Mouse (Mus musculus) small intestine, adult 2 months (tissue): ENCODE data around the gene Ntf3. TPM values are rescaled to one million over a fixed set of nuclear protein-coding genes. Genes with fewer than 3 reads are reported as not detected.
A peak's percentile ranks its signal among the peaks of the same experiment; 100 is the strongest.

Experiments
- H3K27ac ChIP-seq: fragments of 200-500 bp; 2 replicates; pipeline ENCODE4 v1.5.1; 2012; ENCODE audit warnings: low read depth, low read length, control low read depth, inconsistent platforms; ENCODE audit not compliant: insufficient read depth
- H3K27me3 ChIP-seq: fragments of 200-500 bp; 2 replicates; pipeline ENCODE4 v1.6.1; 2012; ENCODE audit warnings: mild to moderate bottlenecking, moderate library complexity, low read length, inconsistent platforms; ENCODE audit not compliant: control insufficient read depth, insufficient read depth
- H3K36me3 ChIP-seq: fragments of 200-500 bp; 2 replicates; pipeline ENCODE4 v1.6.1; 2012; ENCODE audit warnings: mild to moderate bottlenecking, low read length, control low read depth, inconsistent platforms; ENCODE audit not compliant: control insufficient read depth, insufficient read depth
- H3K4me1 ChIP-seq: fragments of 200-500 bp; 2 replicates; pipeline ENCODE4 v1.6.1; 2012; ENCODE audit warnings: low read length, inconsistent platforms, mixed read lengths; ENCODE audit not compliant: control insufficient read depth, insufficient read depth, insufficient read length
- H3K4me3 ChIP-seq: fragments of 200-500 bp; 2 replicates; pipeline ENCODE4 v1.5.1; 2012; ENCODE audit warnings: low read depth, mild to moderate bottlenecking, control low read depth, inconsistent platforms, low read length, moderate library complexity
- CTCF ChIP-seq: fragments of 200-500 bp; IDR thresholded peaks from 2 replicates; pipeline ENCODE4 v1.5.1; 2012; ENCODE audit warnings: low read depth, mild to moderate bottlenecking, control low read depth, inconsistent platforms, low read length, moderate library complexity, mixed read lengths; ENCODE audit not compliant: insufficient replicate concordance, insufficient read length; ENCODE audit errors: extremely low read depth
- POLR2A ChIP-seq: fragments of 200-500 bp; IDR thresholded peaks from 2 replicates; pipeline ENCODE4 v1.6.1; 2012; ENCODE audit warnings: low read depth, mild to moderate bottlenecking, control low read depth, inconsistent platforms, low read length, moderate library complexity
- WGBS: fragments of 180-500 bp; shearing (Covaris S2); methylation state at CpG from one replicate; pipeline ENCODE4 v1.1.7; 2018; 5-methylcytosine and 5-hydroxymethylcytosine counted together
- polyA plus RNA-seq: library from polyadenylated mRNA; depleted of rRNA; stranded (reverse); fragments of >200 nt; gene quantifications from 2 replicates; pipeline ENCODE4 v1.2.3, GENCODE M21; 2012

Gene Ntf3
- polyA plus RNA-seq, 1 experiment, result 2.3 TPM

DNA sequence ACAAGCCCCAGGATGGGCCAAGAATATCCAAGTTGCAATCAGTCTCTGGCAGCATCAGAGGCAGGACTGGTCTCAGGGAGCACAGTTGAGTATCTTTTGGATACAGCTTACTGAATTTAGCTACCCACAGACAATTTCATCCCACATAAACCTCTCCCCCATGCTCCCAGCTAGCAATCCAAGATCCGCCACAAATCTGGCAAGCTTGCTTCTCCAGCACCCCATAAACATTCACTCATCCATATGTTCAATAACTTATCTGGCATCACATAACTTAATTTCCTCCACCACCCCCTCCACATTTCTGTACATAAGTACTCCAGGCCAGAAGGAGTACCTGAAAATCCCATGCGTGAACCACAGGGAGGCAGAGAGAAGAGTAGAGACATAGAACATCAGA is 10.8 kb downstream of the Ntf3 start:
- Histone ChIP-seq H3K27ac (no peak overlapping the region), H3K27me3 (no peaks in the 10 kb centered on the region), H3K36me3 (no peaks in the 10 kb centered on the region), H3K4me3 (no peak overlapping the region), H3K4me1 (no peaks in the 10 kb centered on the region)
- no peak for TF ChIP-seq CTCF
- TF ChIP-seq POLR2A, result no peak
- WGBS, result 82% methylated on average over 2 of the region's 2 CpGs

DNA sequence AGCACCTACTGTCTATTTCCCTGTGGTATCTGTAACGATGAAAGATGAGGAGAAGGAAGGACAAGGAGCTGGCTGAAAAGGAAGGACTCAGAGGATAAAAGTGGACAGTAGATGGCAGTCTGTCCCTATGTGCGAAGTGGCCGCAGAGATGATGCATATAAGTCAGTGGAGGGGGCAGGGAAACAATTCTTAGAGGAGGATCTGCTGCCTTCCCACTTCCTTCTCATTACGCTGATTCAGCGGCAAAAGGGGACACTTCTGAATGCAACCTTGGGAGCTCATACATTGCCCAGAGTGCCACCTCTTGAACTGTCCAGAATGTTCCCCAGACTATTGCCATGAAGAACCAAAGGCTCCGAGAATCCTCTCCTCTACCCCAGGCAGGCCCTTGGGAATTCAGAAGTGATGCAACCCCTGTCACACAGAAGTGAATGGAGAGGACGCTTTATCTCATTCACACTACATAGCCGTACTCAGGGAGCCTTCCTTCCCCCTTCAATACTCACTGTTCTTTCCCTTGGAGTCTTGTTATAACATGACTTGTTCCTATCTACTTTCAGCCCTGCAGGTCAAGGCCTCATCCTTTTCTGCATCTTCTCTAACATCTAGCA is 12.2 kb downstream of the Ntf3 start:
- 43% methylated on average over 8 of the region's 8 CpGs for WGBS
- Histone ChIP-seq H3K36me3 (no peaks in the 10 kb centered on the region), H3K4me1 (no peaks in the 10 kb centered on the region), H3K4me3 (no peak overlapping the region), H3K27me3 (no peaks in the 10 kb centered on the region), H3K27ac (no peak overlapping the region)
- TF ChIP-seq POLR2A, result no peak
- TF ChIP-seq CTCF, result no peak

DNA sequence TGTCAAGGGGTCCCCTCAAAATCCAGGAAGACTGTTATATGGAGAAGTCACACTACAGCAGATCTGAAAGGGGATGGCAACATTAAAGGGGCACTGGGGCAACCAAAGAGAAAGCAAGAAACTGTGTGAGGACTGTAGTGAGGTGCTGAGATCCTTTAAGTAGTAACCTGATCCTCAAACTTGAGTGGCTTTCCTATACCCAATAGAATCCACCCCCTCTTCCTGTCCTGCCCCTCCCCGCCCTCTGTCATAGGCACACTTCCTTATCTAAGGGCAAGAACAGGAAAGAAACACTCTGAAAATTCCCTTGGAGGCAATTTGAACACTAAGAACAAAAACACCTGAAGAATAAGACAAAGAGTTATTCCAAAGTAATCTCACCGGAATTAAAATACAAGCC is 13.6 kb downstream of the Ntf3 start:
- Histone ChIP-seq H3K36me3 (no peaks in the 10 kb centered on the region), H3K27me3 (no peaks in the 10 kb centered on the region), H3K4me1 (no peaks in the 10 kb centered on the region), H3K27ac (no peak overlapping the region), H3K4me3 (no peak overlapping the region)
- WGBS, result 60% methylated on average over 2 of the region's 2 CpGs
- no peak for TF ChIP-seq POLR2A
- TF ChIP-seq CTCF, result no peak

DNA sequence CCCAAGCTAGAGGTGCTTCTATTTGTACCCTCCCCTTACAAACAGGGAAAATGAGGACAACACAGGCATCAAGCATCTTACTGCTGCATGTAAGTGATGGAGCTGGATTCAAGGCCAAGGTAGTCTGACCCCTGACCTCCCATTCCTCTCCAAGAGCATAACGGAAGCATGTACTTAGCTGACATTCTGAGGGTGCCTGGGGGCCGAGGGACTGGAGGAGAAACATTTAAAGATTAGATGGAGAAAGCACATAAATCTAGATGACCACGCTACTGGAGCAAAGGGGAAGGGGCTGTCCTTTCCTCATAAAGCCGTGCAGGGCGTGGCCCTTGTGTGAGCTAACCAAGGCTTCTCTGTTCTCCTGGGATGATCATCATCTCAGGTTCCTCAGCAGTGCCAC is 23.1 kb downstream of the Ntf3 start:
- TF ChIP-seq CTCF (no peak), POLR2A (no peak)
- Histone ChIP-seq H3K36me3 (no peaks in the 10 kb centered on the region), H3K4me1 (peaks cover 3% of the 10 kb centered on the region; the same call in 1 of the 2 replicates), H3K27ac (no peak overlapping the region), H3K4me3 (no peak overlapping the region), H3K27me3 (no peaks in the 10 kb centered on the region)
- WGBS, result 60% methylated on average over 5 of the region's 5 CpGs

DNA sequence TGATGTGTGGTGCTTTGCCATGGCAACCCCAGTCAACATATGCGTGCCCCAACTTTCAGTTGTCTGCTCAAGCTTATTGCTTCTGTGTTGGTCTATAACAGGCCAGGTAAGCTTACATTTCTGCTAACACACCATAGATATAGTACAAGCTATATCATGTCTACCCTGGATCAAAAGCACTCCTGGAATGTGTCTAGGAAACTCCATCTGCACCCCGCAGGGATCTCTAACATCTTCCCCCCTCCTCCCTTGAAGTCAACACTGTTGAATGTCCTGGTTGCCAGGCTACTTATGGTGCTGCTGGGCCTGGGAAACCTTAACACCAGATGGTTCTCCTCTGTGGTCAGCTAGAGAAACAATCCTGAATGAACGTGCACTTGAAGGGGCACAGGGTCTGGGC is 24.0 kb downstream of the Ntf3 start:
- no peak for TF ChIP-seq CTCF
- TF ChIP-seq POLR2A, result no peak
- WGBS, result 44% methylated on average over 3 of the region's 3 CpGs
- Histone ChIP-seq H3K4me3 (no peak overlapping the region), H3K4me1 (peaks cover 3% of the 10 kb centered on the region; the same call in 1 of the 2 replicates), H3K36me3 (no peaks in the 10 kb centered on the region), H3K27me3 (no peaks in the 10 kb centered on the region), H3K27ac (0 out of 2 replicates have a peak overlapping the region, but pooled peaks have one; percentile 12)

DNA sequence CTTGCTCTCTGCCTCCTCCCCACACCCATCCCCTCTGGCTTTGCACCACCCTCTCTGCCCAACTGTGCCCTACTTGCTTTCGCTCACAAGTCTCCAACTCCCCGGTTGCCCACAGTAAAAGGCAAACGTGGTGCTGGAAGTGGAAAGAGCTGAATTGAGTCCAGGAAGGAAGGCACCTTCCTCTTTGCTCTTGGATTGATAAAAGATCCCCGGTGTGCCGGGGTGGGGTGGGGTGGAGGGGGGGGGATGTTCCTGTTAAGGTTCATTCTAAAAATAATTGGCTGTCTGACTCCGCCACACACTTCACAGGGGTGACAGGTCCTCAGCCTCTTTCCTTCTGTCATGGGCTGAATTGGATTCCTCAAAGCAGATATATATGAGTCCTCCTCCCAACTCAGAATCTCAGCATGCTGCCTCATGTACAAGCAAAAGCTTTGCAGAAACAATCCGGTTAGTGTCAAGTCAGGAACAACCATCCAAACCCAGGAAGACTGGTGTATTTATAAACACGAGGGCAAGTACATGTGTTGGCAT is 24.6 kb downstream of the Ntf3 start:
- H3K4me1 ChIP-seq, result peaks cover 3% of the 10 kb centered on the region; the same call in 1 of the 2 replicates
- H3K27ac ChIP-seq, result peak overlapping the region; percentile 18; the same call in 1 of the 2 replicates
- H3K4me3 ChIP-seq, result no peak overlapping the region
- 59% methylated on average over 8 of the region's 8 CpGs for WGBS
- no peaks in the 10 kb centered on the region for H3K27me3 ChIP-seq
- TF ChIP-seq POLR2A (no peak), CTCF (no peak)
- no peaks in the 10 kb centered on the region for H3K36me3 ChIP-seq

DNA sequence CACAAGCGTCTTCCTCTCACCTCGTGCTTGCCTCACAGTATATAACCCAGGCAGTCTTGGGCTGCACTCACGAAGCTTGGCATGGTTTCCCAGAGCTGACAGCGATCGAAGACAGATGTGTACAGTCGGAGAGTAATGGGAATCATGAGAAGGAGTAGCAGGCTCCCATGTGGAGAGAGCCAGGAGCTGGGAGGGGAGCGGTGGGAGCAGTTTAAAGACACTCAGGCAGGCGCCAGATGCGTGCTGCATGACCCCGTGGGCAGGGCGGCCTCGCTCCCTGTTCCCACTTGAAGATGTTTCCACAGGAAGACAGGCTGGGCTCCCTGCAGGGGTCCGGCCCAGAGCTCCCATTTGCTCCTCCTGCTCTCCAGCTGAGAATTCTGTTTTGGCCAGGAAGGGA is 25.2 kb downstream of the Ntf3 start:
- TF ChIP-seq POLR2A (no peak), CTCF (no peak)
- Histone ChIP-seq H3K4me1 (peaks cover 3% of the 10 kb centered on the region; the same call in 1 of the 2 replicates), H3K36me3 (no peaks in the 10 kb centered on the region), H3K4me3 (no peak overlapping the region), H3K27me3 (no peaks in the 10 kb centered on the region), H3K27ac (peak overlapping the region; percentile 18; the same call in 1 of the 2 replicates)
- WGBS, result 67% methylated on average over 13 of the region's 13 CpGs
